Mouse (Mus musculus): ENCODE results near the gene Ptprd. TPM values are rescaled to one million over a fixed set of nuclear protein-coding genes. Genes with fewer than 3 reads are reported as not detected.

Ptprd gene
- polyA plus RNA-seq, 1 experiment from 2014 or later, result 14.5 TPM

DNA sequence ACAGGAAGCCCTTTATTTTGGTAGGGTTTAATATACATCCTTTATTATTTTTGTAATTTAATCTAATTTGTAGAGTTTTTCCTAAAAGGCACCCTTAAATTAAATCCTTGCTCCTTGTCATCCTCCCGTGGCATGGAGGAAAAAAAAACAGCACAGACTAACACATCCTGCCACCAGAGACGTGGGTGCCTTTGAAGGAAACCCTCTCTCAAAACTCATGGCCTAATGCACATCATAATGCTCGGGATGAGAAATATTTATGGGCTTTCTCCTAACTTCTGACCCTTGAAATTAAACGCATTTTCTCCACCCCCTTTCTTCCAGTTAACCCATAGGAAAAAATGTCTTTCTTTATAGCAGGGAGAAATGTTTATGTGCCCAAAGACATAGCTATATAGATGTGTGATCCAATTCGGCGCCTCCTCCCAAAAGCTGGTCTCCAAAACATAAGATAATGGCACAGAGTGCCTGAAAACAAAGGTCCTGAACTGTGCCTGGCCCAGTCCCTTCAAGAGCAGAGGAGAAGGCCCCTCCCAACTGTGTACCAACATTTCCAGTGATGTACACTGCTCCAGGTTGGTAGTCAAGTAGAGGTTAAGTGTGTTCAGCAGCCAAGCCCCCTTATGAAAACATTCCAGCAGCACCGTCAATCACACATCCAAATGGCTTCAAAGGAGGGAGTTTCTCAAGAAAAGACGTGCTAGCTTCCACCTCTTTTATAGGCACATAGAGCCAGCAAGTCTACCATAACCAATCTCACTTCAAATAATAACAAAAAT, 1860.4 kb downstream of the Ptprd start:
- Histone ChIP-seq H3K27me3 (ENCODE audit: insufficient read depth, low read length) (no peaks in the 10 kb centered on the region), H3K4me3 (replicated peaks; ENCODE audit: low read depth, low read length) (no peak overlapping the region), H3K9ac (ENCODE audit: low read depth, low read length) (no peak overlapping the region), H3K27ac (no peak overlapping the region), H3K9me3 (replicated peaks; ENCODE audit: low read length) (no peaks in the 10 kb centered on the region), H3K4me2 (ENCODE audit: low read length) (no peak overlapping the region), H3K36me3 (ENCODE audit: insufficient read depth, low read length) (no peaks in the 10 kb centered on the region), H3K4me1 (replicated peaks; ENCODE audit: insufficient read depth, low read length) (peaks cover 6% of the 10 kb centered on the region)
- 27% methylated on average over 8 of the region's 8 CpGs for WGBS
- DNase-seq (ENCODE audit: low spot score) (peak; percentile 40), ATAC-seq (replicated peaks; ENCODE audit: low FRiP score, low read depth) (no peak)
- no peak for TF ChIP-seq CTCF (IDR thresholded peaks at IDR 0.05; ENCODE audit: low read depth)

DNA sequence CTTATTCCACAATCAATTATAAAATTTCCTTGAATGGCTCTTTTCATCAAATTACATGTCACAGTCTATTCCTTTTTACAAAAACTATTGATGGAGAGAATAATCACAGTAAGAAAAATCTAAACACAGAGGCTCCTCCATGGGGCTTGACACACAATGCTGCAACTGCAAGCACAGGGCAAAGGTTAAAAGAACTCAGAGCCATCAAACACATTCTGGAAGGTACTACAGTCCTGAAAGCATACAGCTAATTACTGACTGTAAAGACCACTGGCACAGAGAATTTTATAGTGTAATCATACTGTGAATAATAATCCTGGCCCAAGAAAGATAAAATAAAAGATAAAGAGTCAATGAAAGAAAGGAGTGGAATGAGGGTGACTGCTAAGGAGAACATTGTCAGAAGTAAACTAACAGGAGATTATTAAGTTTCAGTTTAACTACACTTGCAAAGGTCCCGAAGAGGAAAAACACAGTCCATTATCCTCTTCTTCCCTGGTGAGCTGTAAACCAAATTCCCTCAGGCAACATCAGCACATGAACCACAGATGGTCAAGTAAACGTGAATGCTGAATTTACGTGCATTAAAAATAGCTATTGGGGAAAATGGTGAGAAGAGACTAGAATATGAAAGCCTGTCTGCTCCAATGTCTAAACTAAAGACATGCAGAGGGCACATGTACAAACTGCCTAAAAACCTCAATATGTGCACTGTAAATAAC, 1861.4 kb downstream of the Ptprd start:
- 15% methylated on average over 3 of the region's 3 CpGs for WGBS
- H3K9me3 ChIP-seq (replicated peaks; ENCODE audit: low read length), result no peaks in the 10 kb centered on the region
- no peak overlapping the region for H3K4me2 ChIP-seq (ENCODE audit: low read length)
- no peak for TF ChIP-seq CTCF (IDR thresholded peaks at IDR 0.05; ENCODE audit: low read depth)
- H3K9ac ChIP-seq (ENCODE audit: low read depth, low read length), result no peak overlapping the region
- H3K27ac ChIP-seq, result no peak overlapping the region
- H3K27me3 ChIP-seq (ENCODE audit: insufficient read depth, low read length), result no peaks in the 10 kb centered on the region
- no peak overlapping the region for H3K4me3 ChIP-seq (replicated peaks; ENCODE audit: low read depth, low read length)
- peak; percentile 11 for DNase-seq (ENCODE audit: low spot score)
- ATAC-seq (replicated peaks; ENCODE audit: low FRiP score, low read depth), result no peak
- H3K36me3 ChIP-seq (ENCODE audit: insufficient read depth, low read length), result no peaks in the 10 kb centered on the region
- peaks cover 6% of the 10 kb centered on the region for H3K4me1 ChIP-seq (replicated peaks; ENCODE audit: insufficient read depth, low read length)

- H3K9me3 ChIP-seq (replicated peaks; ENCODE audit: low read length), result no peaks in the 10 kb centered on the region
- TF ChIP-seq CTCF (IDR thresholded peaks at IDR 0.05; ENCODE audit: low read depth), result no peak
- 63% methylated on average over 3 of the region's 3 CpGs for WGBS
- no peak for ATAC-seq (replicated peaks; ENCODE audit: low FRiP score, low read depth)
- H3K9ac ChIP-seq (ENCODE audit: low read depth, low read length), result no peak overlapping the region
- no peaks in the 10 kb centered on the region for H3K36me3 ChIP-seq (ENCODE audit: insufficient read depth, low read length)
- H3K27ac ChIP-seq, result no peak overlapping the region
- H3K4me1 ChIP-seq (replicated peaks; ENCODE audit: insufficient read depth, low read length), result no peaks in the 10 kb centered on the region
- no peaks in the 10 kb centered on the region for H3K27me3 ChIP-seq (ENCODE audit: insufficient read depth, low read length)
- no peak overlapping the region for H3K4me2 ChIP-seq (ENCODE audit: low read length)
- no peak overlapping the region for H3K4me3 ChIP-seq (replicated peaks; ENCODE audit: low read depth, low read length)
- DNase-seq (ENCODE audit: low spot score), result no peak
These were observed 1867.7 kb downstream of the Ptprd start for GRCm38 (mm10) chr4:76344059-76344458.

DNA sequence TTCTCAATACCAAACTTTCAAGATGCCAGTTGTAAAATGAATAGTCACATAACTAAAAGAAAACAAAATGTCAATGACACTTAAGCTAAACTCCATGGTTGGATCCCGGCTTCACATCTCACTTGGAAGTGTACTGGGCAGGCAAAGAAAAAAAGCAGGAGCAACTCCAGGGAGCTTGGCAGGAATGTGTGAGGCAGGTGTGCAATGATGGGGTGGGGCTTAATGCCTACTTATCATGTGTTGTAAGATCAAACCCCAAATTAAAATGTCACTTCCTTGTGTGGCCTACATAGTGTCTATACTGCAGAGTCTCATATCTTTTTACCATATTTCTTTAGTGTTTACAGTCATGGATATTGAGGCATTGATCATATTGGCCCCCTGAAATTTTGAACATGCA, 1873.8 kb downstream of the Ptprd start:
- no peak overlapping the region for H3K27ac ChIP-seq
- H3K9me3 ChIP-seq (replicated peaks; ENCODE audit: low read length), result no peaks in the 10 kb centered on the region
- ATAC-seq (replicated peaks; ENCODE audit: low FRiP score, low read depth) (no peak), DNase-seq (ENCODE audit: low spot score) (no peak)
- H3K27me3 ChIP-seq (ENCODE audit: insufficient read depth, low read length), result no peaks in the 10 kb centered on the region
- H3K4me3 ChIP-seq (replicated peaks; ENCODE audit: low read depth, low read length), result no peak overlapping the region
- no peaks in the 10 kb centered on the region for H3K36me3 ChIP-seq (ENCODE audit: insufficient read depth, low read length)
- no peak overlapping the region for H3K4me2 ChIP-seq (ENCODE audit: low read length)
- no peak overlapping the region for H3K9ac ChIP-seq (ENCODE audit: low read depth, low read length)
- H3K4me1 ChIP-seq (replicated peaks; ENCODE audit: insufficient read depth, low read length), result no peaks in the 10 kb centered on the region
- TF ChIP-seq CTCF (IDR thresholded peaks at IDR 0.05; ENCODE audit: low read depth), result no peak
- 73% methylated on average over 1 of the region's 1 CpGs for WGBS

- H3K4me1 ChIP-seq (replicated peaks; ENCODE audit: insufficient read depth, low read length), result no peaks in the 10 kb centered on the region
- TF ChIP-seq CTCF (IDR thresholded peaks at IDR 0.05; ENCODE audit: low read depth), result no peak
- H3K9me3 ChIP-seq (replicated peaks; ENCODE audit: low read length), result no peaks in the 10 kb centered on the region
- H3K9ac ChIP-seq (ENCODE audit: low read depth, low read length), result 0 out of 2 replicates have a peak overlapping the region, but pooled peaks have one; percentile 38
- H3K27me3 ChIP-seq (ENCODE audit: insufficient read depth, low read length), result no peaks in the 10 kb centered on the region
- no peaks in the 10 kb centered on the region for H3K36me3 ChIP-seq (ENCODE audit: insufficient read depth, low read length)
- peak overlapping the region; percentile 54 for H3K4me2 ChIP-seq (ENCODE audit: low read length)
- DNase-seq (ENCODE audit: low spot score), result peak; percentile 67
- WGBS, result 14% methylated on average over 11 of the region's 11 CpGs
- peak overlapping the region; percentile 17; the same call in 1 of the 2 replicates for H3K4me3 ChIP-seq (replicated peaks; ENCODE audit: low read depth, low read length)
- no peak overlapping the region for H3K27ac ChIP-seq
- ATAC-seq (replicated peaks; ENCODE audit: low FRiP score, low read depth), result 0 out of 2 replicates have a peak, but pooled peaks have one; percentile 49
These were observed 1884.4 kb downstream of the Ptprd start for GRCm38 (mm10) chr4:76327346-76327745.

- no peak for TF ChIP-seq CTCF (IDR thresholded peaks at IDR 0.05; ENCODE audit: low read depth)
- no peak overlapping the region for H3K9ac ChIP-seq (ENCODE audit: low read depth, low read length)
- ATAC-seq (replicated peaks; ENCODE audit: low FRiP score, low read depth), result no peak
These were observed 1886.1 kb downstream of the Ptprd start for GRCm38 (mm10) chr4:76325646-76326045.

More at GRCm38 (mm10) chr4:76325646-76326045, 1886.1 kb downstream of the Ptprd start:
- Histone ChIP-seq H3K4me2 (ENCODE audit: low read length) (no peak overlapping the region), H3K4me3 (replicated peaks; ENCODE audit: low read depth, low read length) (no peak overlapping the region), H3K27me3 (ENCODE audit: insufficient read depth, low read length) (no peaks in the 10 kb centered on the region), H3K4me1 (replicated peaks; ENCODE audit: insufficient read depth, low read length) (no peaks in the 10 kb centered on the region), H3K27ac (no peak overlapping the region), H3K36me3 (ENCODE audit: insufficient read depth, low read length) (no peaks in the 10 kb centered on the region), H3K9me3 (replicated peaks; ENCODE audit: low read length) (no peaks in the 10 kb centered on the region)
- 97% methylated on average over 3 of the region's 3 CpGs for WGBS
- DNase-seq (ENCODE audit: low spot score), result no peak
